Mouse (Mus musculus) cortical plate, adult 2 months (tissue): Measurements from ENCODE around the gene Kdelr2.

Experiments used
- CTCF ChIP-seq: fragments of 200-500 bp; IDR thresholded peaks from 2 replicates; pipeline ENCODE4 v1.5.1; 2011; ENCODE audit warnings: mild to moderate bottlenecking, control low read depth, low read length; ENCODE audit not compliant: insufficient read depth; ENCODE audit errors: extremely low read depth
- POLR2A ChIP-seq: fragments of 200-500 bp; IDR thresholded peaks from 2 replicates; pipeline ENCODE4 v1.6.1; 2011; ENCODE audit warnings: mild to moderate bottlenecking, low read length, control low read depth; ENCODE audit not compliant: insufficient read depth; ENCODE audit errors: extremely low read depth

DNA sequence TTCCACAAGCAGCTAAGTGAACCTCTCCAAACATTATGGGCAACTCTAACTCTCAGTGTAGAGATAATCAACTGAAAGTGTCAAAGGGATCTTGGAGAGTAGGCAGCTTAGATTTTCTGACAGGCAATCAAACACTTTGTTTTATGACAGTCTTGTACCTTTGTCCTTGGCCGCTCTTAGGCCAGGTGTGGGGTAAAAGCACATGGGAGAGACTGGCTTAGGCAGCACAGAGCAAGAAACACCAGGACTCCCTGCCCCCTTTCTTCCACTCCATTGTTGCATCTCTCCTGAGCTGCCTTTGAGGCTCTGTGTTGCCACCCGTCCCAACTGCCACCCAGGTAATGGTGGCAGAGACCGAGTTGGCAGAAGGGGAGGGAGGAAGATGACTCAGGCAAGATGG lies 37.7 kb downstream of the Kdelr2 start:
- no peak for TF ChIP-seq POLR2A
- no peak for TF ChIP-seq CTCF
